Mouse (Mus musculus) heart, embryonic 10.5 days (tissue): ENCODE measurements at regions not wholly inside any gene's neighbourhood (a gene's known extent, or its start where the extent isn't known, plus 50 kb on each side); places are given as distances from the start of the nearest gene placed in this dataset.
A peak's percentile ranks its signal among the peaks of the same experiment; 100 is the strongest.

ENCODE experiments used
- DNase-seq: peaks from one replicate; pipeline ENCODE4 v3.0.0-alpha.2; 2017; ENCODE audit warnings: low spot score
- H3K27ac ChIP-seq: fragments of 300-500 bp; sonication (generic); 2 replicates; pipeline ENCODE4 v1.5.1; 2016; ENCODE audit warnings: mild to moderate bottlenecking
- H3K27me3 ChIP-seq: fragments of 300-500 bp; sonication (generic); 2 replicates; pipeline ENCODE4 v1.6.1; 2016; ENCODE audit warnings: mild to moderate bottlenecking; ENCODE audit not compliant: poor library complexity, insufficient read depth, severe bottlenecking
- H3K36me3 ChIP-seq: fragments of 300-500 bp; sonication (generic); 2 replicates; pipeline ENCODE4 v1.6.1; 2016; ENCODE audit warnings: mild to moderate bottlenecking, moderate library complexity
- H3K4me1 ChIP-seq: fragments of 300-500 bp; sonication (generic); 2 replicates; pipeline ENCODE4 v1.6.1; 2016; ENCODE audit warnings: mild to moderate bottlenecking
- H3K4me3 ChIP-seq: fragments of 300-500 bp; sonication (generic); 2 replicates; pipeline ENCODE4 v1.5.1; 2016; ENCODE audit warnings: mild to moderate bottlenecking, moderate library complexity
- H3K9me3 ChIP-seq: fragments of 300-500 bp; sonication (generic); 2 replicates; pipeline ENCODE4 v1.6.1; 2016; ENCODE audit warnings: mild to moderate bottlenecking, moderate library complexity
- WGBS: fragments of 180-500 bp; shearing (Covaris S2); methylation state at CpG from one replicate; pipeline ENCODE4 v1.1.7; 2016; 5-methylcytosine and 5-hydroxymethylcytosine counted together

- H3K36me3 ChIP-seq = no peaks in the 10 kb centered on the region
- no peak for DNase-seq
- H3K9me3 ChIP-seq = no peaks in the 10 kb centered on the region
- no peaks in the 10 kb centered on the region for H3K27me3 ChIP-seq
- no peak overlapping the region for H3K27ac ChIP-seq
- no peaks in the 10 kb centered on the region for H3K4me1 ChIP-seq
- WGBS = 60% methylated on average over 13 of the region's 13 CpGs
- no peak overlapping the region for H3K4me3 ChIP-seq
Observed at GRCm38 (mm10) chr1:41001154-41001949, 196.0 kb downstream of the Tmem182 start.

DNA sequence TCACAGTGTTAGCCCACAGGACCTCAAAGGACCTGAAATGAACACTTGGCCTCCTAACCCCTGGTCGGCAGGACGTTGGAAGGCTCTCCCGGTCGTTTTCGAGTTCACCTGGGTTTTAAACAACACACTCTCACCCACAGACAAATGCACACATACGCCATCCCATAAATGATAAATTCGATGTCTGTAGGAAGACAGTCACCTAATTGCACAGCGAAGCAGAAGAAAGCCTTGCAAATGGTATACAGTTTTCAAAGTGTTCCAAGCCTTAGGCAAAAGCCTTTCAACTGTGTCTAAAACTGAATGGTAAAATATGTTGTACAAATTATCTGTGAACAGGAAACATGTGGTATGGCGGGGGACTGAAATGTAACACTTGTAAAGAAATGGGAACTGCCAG lies 196.6 kb downstream of the Tmem182 start:
- Histone ChIP-seq H3K4me1 (no peaks in the 10 kb centered on the region), H3K36me3 (no peaks in the 10 kb centered on the region), H3K4me3 (no peak overlapping the region), H3K9me3 (no peaks in the 10 kb centered on the region), H3K27me3 (no peaks in the 10 kb centered on the region), H3K27ac (no peak overlapping the region)
- WGBS = 79% methylated on average over 9 of the region's 9 CpGs
- DNase-seq = no peak

- Histone ChIP-seq H3K9me3 (no peaks in the 10 kb centered on the region), H3K27me3 (no peaks in the 10 kb centered on the region), H3K4me3 (no peak overlapping the region), H3K36me3 (no peaks in the 10 kb centered on the region), H3K4me1 (no peaks in the 10 kb centered on the region), H3K27ac (no peak overlapping the region)
- 89% methylated on average over 4 of the region's 4 CpGs for WGBS
- DNase-seq = no peak
Observed at GRCm38 (mm10) chr1:41026943-41027342, 221.5 kb downstream of the Tmem182 start.

- H3K9me3 ChIP-seq = no peaks in the 10 kb centered on the region
- 73% methylated on average over 4 of the region's 4 CpGs for WGBS
- no peaks in the 10 kb centered on the region for H3K4me1 ChIP-seq
- H3K27me3 ChIP-seq = no peaks in the 10 kb centered on the region
- DNase-seq = no peak
- H3K27ac ChIP-seq = no peak overlapping the region
- no peak overlapping the region for H3K4me3 ChIP-seq
- H3K36me3 ChIP-seq = no peaks in the 10 kb centered on the region
Observed at GRCm38 (mm10) chr1:41027540-41027978, 222.2 kb downstream of the Tmem182 start.

GRCm38 (mm10) chr1:41028021-41028420 lies 222.6 kb downstream of the Tmem182 start:
- H3K36me3 ChIP-seq = no peaks in the 10 kb centered on the region
- H3K9me3 ChIP-seq = no peaks in the 10 kb centered on the region
- no peaks in the 10 kb centered on the region for H3K4me1 ChIP-seq
- DNase-seq = no peak
- no peak overlapping the region for H3K27ac ChIP-seq
- no peaks in the 10 kb centered on the region for H3K27me3 ChIP-seq
- H3K4me3 ChIP-seq = no peak overlapping the region
- 98% methylated on average over 2 of the region's 2 CpGs for WGBS

DNA sequence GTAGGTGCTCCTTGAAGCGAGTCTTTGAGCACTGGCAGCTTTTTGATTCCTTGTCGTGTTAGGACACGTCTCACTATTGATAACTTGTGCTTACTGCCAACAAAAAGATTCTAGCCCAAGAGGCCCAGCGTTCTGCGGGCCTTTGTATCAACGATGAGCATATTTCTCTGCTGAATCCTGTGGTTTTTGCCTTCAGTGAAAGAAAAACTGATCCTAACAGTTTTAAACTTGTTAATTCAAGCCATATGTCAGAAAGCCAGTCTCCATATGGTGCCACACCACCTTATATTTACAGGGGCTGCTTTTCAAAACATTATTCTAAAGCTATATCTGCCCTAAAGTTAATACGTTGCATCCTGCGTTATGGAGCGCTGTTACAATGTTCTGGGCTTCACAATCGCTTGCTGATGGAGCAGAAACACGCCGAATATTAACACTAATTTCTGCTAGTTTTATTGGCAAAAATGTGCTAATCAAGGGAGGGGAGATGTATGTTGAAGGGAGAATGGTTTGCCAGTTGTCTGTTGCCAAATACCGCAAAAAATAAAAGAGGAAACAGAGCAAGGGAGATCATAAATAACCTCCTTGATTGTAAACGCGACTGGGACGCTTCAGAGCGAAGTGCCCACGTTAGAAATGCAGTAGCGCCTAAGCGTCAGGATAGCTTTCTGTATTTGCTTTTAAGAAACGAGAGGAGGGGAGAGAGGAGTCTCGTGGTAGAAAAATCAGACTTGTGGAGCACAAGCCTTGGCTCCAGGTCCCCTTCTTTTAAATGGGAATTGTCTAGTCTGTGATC lies 229.9 kb downstream of the Tmem182 start:
- WGBS = 77% methylated on average over 22 of the region's 22 CpGs

GRCm38 (mm10) chr1:41036940-41037339 lies 231.5 kb downstream of the Tmem182 start:
- Histone ChIP-seq H3K4me1 (no peaks in the 10 kb centered on the region), H3K36me3 (no peaks in the 10 kb centered on the region), H3K27me3 (no peaks in the 10 kb centered on the region), H3K9me3 (no peaks in the 10 kb centered on the region), H3K4me3 (no peak overlapping the region), H3K27ac (no peak overlapping the region)
- no peak for DNase-seq
- WGBS = 81% methylated on average over 12 of the region's 12 CpGs

More for the DNA sequence above, 229.9 kb downstream of the Tmem182 start:
- Histone ChIP-seq H3K4me3 (no peak overlapping the region), H3K9me3 (no peaks in the 10 kb centered on the region), H3K36me3 (no peaks in the 10 kb centered on the region), H3K27me3 (no peaks in the 10 kb centered on the region), H3K27ac (no peak overlapping the region), H3K4me1 (no peaks in the 10 kb centered on the region)
- DNase-seq = no peak

- no peak overlapping the region for H3K27ac ChIP-seq
- WGBS = 90% methylated on average over 5 of the region's 5 CpGs
Observed at GRCm38 (mm10) chr1:41054426-41054955, 249.1 kb downstream of the Tmem182 start.

GRCm38 (mm10) chr1:41055761-41056160 lies 250.4 kb downstream of the Tmem182 start:
- Histone ChIP-seq H3K4me1 (no peaks in the 10 kb centered on the region; the same call in 1 of the 2 replicates), H3K27ac (no peak overlapping the region), H3K9me3 (no peaks in the 10 kb centered on the region), H3K27me3 (no peaks in the 10 kb centered on the region), H3K36me3 (no peaks in the 10 kb centered on the region), H3K4me3 (no peak overlapping the region)
- 87% methylated on average over 10 of the region's 10 CpGs for WGBS
- no peak for DNase-seq

More at GRCm38 (mm10) chr1:41054426-41054955, 249.1 kb downstream of the Tmem182 start:
- Histone ChIP-seq H3K4me1 (no peaks in the 10 kb centered on the region; the same call in 1 of the 2 replicates), H3K27me3 (no peaks in the 10 kb centered on the region), H3K4me3 (no peak overlapping the region), H3K36me3 (no peaks in the 10 kb centered on the region), H3K9me3 (no peaks in the 10 kb centered on the region)
- no peak for DNase-seq

DNA sequence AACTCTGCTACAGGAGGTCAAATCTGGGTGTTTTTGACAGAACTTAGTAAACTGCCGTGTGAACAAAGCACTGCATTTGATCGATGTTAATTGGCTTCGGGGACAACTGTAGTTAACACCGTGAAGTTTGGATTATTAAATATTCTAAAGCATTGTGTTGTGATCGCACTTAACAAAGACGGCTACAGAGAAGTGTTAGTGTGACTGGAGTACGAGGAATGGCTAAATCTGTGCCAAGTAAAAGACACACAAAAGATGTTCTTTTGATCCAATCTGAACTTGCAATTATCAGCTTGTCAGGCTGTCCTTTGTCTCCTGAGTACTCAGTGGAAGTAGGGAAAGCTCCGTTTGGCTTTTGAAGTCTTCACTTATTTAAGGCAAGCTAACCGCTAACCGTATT lies 259.7 kb downstream of the Tmem182 start:
- H3K27ac ChIP-seq = no peak overlapping the region
- H3K4me3 ChIP-seq = no peak overlapping the region
- 89% methylated on average over 10 of the region's 10 CpGs for WGBS
- H3K4me1 ChIP-seq = no peaks in the 10 kb centered on the region
- no peaks in the 10 kb centered on the region for H3K27me3 ChIP-seq
- no peaks in the 10 kb centered on the region for H3K36me3 ChIP-seq
- no peak for DNase-seq
- H3K9me3 ChIP-seq = no peaks in the 10 kb centered on the region

DNA sequence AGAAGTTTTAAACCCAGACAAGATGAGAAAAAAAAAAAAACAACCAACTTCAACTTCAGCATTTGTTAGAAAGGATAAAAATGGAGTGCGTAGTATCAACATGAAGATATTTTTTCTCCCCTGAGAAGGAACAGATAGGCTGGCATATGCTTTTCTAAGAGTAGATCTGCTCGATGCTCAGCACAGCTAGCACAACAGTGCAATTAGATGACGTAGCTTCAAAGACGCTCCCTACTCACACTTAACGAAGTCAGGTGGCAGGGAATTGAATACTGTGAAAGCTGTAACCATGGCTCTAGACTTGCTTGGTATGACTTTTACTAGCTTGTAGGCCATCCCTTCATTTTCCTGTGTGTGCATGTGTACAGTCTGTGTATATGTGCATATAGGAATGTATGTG lies 299.5 kb downstream of the Tmem182 start:
- 89% methylated on average over 5 of the region's 5 CpGs for WGBS

DNA sequence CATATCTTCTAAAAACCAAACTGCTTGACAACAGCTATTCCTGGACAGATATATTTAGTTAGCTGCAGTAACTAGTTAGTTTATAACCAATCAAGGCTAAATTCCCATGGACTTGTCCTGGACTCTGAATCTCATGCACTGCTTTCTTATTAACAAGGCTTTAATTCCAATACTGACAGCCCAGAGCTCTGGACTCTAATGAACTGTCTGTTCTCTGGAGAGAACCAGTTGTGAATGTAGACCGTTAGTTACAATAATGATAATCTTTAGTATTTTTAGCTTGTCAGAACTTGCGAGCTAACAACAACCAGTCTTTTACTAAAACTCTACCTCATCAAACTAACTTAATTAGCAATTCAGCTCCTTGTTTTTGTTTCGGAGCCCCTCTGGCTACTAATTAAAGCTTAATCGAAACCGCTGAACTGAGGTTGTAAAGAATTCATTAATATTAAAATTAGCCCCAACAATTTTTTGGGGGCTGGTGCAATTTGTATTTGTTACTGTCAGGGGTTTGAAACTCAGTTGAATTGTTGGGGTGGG lies 316.3 kb downstream of the Tmem182 start:
- no peak for DNase-seq
- no peaks in the 10 kb centered on the region for H3K36me3 ChIP-seq
- 72% methylated on average over 5 of the region's 5 CpGs for WGBS
- no peaks in the 10 kb centered on the region for H3K27me3 ChIP-seq
- H3K27ac ChIP-seq = no peak overlapping the region
- H3K9me3 ChIP-seq = no peaks in the 10 kb centered on the region
- no peaks in the 10 kb centered on the region for H3K4me1 ChIP-seq
- no peak overlapping the region for H3K4me3 ChIP-seq

More for the DNA sequence above, 299.5 kb downstream of the Tmem182 start:
- Histone ChIP-seq H3K27me3 (no peaks in the 10 kb centered on the region), H3K27ac (no peak overlapping the region), H3K4me3 (no peak overlapping the region), H3K4me1 (no peaks in the 10 kb centered on the region), H3K9me3 (no peaks in the 10 kb centered on the region), H3K36me3 (no peaks in the 10 kb centered on the region)
- DNase-seq = no peak

- no peak overlapping the region for H3K27ac ChIP-seq
- 8% methylated on average over 9 of the region's 9 CpGs for WGBS
- no peaks in the 10 kb centered on the region for H3K9me3 ChIP-seq
- H3K36me3 ChIP-seq = no peaks in the 10 kb centered on the region
- 0 out of 2 replicates have a peak overlapping the region, but pooled peaks have one; percentile 5 for H3K4me3 ChIP-seq
- no peak for DNase-seq
- H3K4me1 ChIP-seq = no peaks in the 10 kb centered on the region
- peaks cover 16% of the 10 kb centered on the region; the same call in 1 of the 2 replicates for H3K27me3 ChIP-seq
Observed at GRCm38 (mm10) chr1:41131410-41131809, 326.0 kb downstream of the Tmem182 start.
